Mouse (Mus musculus) hindbrain, embryonic 12.5 days (tissue): Measurements from ENCODE around the gene Ahdc1. TPM values are rescaled to one million over a fixed set of nuclear protein-coding genes. Genes with fewer than 3 reads are reported as not detected.
A peak's percentile ranks its signal among the peaks of the same experiment; 100 is the strongest.

Experiments used
- ATAC-seq: fragments of 200-750 bp; cut with Nextera tagmentation; 2 replicates; pipeline ENCODE4 v1.8.0; 2017; ENCODE audit warnings: moderate TSS enrichment; ENCODE audit not compliant: low FRiP score
- H3K27ac ChIP-seq: fragments of 300-500 bp; sonication (generic); 2 replicates; pipeline ENCODE4 v1.5.1; 2016; ENCODE audit warnings: mild to moderate bottlenecking
- H3K27me3 ChIP-seq: fragments of 300-500 bp; sonication (generic); 2 replicates; pipeline ENCODE4 v1.6.1; 2016; ENCODE audit warnings: mild to moderate bottlenecking
- H3K36me3 ChIP-seq: fragments of 300-500 bp; sonication (generic); 2 replicates; pipeline ENCODE4 v1.6.1; 2016; ENCODE audit warnings: mild to moderate bottlenecking
- H3K4me1 ChIP-seq: fragments of 300-500 bp; sonication (generic); 2 replicates; pipeline ENCODE4 v1.6.1; 2016
- H3K4me2 ChIP-seq: fragments of 300-500 bp; sonication (generic); replicated peaks from 2 replicates; pipeline ENCODE4 v1.6.1; 2016; ENCODE audit warnings: mild to moderate bottlenecking
- H3K4me3 ChIP-seq: fragments of 300-500 bp; sonication (generic); 2 replicates; pipeline ENCODE4 v1.5.1; 2016; ENCODE audit warnings: mild to moderate bottlenecking
- H3K9ac ChIP-seq: fragments of 300-500 bp; sonication (generic); 2 replicates; pipeline ENCODE4 v1.6.1; 2016; ENCODE audit warnings: mild to moderate bottlenecking, moderate library complexity
- H3K9me3 ChIP-seq: fragments of 300-500 bp; sonication (generic); replicated peaks from 2 replicates; pipeline ENCODE4 v1.6.1; 2016; ENCODE audit warnings: mild to moderate bottlenecking
- WGBS: fragments of 180-500 bp; shearing (Covaris S2); methylation state at CpG from one replicate; pipeline ENCODE4 v1.1.7; 2016; 5-methylcytosine and 5-hydroxymethylcytosine counted together
- polyA plus RNA-seq: library from polyadenylated mRNA; unstranded; fragments of >200 nt; fragmentation: Nextera tagmentation; extraction: Ambion mirVana; gene quantifications from 2 replicates; pipeline ENCODE4 v1.2.1, GENCODE M21; 2016

Ahdc1 gene
- 12.8 and 15.3 TPM in 2 replicates for polyA plus RNA-seq

- Histone ChIP-seq H3K4me1 (peaks cover 53% of the 10 kb centered on the region), H3K9ac (peak within 1 kb of the TSS; percentile 100), H3K27me3 (peaks cover 19% of the 10 kb centered on the region), H3K27ac (peak within 1 kb of the TSS; percentile 97), H3K36me3 (no peaks in the 10 kb centered on the region), H3K4me2 (peak within 1 kb of the TSS; percentile 99), H3K4me3 (peak within 1 kb of the TSS; percentile 99), H3K9me3 (no peaks in the 10 kb centered on the region)
- WGBS, result under 1% methylated on average over 58 of the region's 66 CpGs
- peak; percentile 84 for ATAC-seq
Measured at GRCm38 (mm10) chr4:133011028-133011820, at the start of gene Ahdc1. Gene Ahdc1, plus strand, starts transcription at chr4:133011260.

DNA sequence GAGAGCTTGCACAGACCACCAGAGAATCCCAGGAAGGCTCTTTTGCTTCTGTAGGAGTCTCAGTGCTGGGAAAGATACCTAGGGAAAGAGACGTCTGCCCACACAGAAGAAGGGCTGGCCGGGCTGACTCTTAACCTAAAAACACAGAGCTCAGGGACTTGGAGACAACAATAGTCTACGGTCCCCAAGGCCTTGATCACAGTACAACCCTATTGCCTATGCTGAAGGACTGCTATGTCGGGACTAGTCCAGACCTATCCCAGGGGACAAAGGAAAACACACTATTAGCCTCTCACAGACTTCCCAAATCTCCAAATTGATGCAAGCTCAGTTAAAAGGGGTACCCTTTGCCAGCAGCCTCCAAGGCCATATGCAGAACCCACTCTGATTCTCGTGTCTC lies 49.2 kb upstream of the Ahdc1 start:
- no peaks in the 10 kb centered on the region for H3K36me3 ChIP-seq
- no peak overlapping the region for H3K4me3 ChIP-seq
- H3K4me1 ChIP-seq, result peaks cover 42% of the 10 kb centered on the region
- ATAC-seq, result no peak
- no peaks in the 10 kb centered on the region for H3K27me3 ChIP-seq
- H3K9ac ChIP-seq, result no peak overlapping the region
- WGBS, result 70% methylated on average over 5 of the region's 5 CpGs
- H3K9me3 ChIP-seq, result no peaks in the 10 kb centered on the region
- no peak overlapping the region for H3K27ac ChIP-seq
- H3K4me2 ChIP-seq, result no peak overlapping the region

DNA sequence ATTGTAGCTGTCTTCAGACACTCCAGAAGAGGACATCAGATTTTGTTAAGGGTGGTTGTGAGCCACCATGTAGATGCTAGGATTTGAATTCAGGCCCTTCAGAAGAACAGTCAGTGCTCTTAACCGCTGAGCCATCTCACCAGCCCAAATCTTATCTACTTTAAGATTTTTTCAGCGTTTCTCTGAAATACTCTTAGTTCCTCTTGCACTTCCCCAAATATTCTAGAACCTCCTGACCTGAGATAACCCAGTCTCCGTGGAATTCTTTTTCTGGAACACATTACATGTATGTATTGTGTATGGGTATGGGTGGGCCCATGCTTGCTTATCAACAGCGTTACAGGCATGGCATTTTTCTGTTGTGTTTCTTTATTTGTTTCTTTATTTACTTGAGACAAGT lies 48.4 kb upstream of the Ahdc1 start:
- Histone ChIP-seq H3K9me3 (no peaks in the 10 kb centered on the region), H3K4me1 (peaks cover 42% of the 10 kb centered on the region), H3K27me3 (no peaks in the 10 kb centered on the region), H3K27ac (no peak overlapping the region), H3K4me3 (no peak overlapping the region), H3K9ac (no peak overlapping the region), H3K4me2 (no peak overlapping the region), H3K36me3 (no peaks in the 10 kb centered on the region)
- no peak for ATAC-seq
- 90% methylated on average over 4 of the region's 4 CpGs for WGBS

DNA sequence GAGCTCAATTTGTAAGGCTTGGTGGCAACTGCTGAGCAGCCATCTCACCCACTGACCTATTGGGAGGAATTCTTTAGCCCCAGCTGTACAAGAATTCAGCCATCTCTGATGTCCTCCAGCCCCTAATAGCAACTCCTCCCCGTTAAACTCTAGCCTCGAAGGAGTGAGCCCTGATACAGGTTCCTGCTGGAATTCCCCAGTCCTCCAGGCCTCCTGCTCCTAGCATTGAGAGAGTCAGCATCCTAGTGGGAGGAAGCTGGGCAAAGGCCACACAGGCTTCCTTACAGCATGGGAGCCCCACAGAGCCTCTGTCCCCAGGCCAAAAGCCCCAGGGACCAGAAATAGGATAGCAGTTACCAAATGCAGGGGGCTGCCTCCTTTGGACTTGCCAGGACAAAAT lies 47.6 kb upstream of the Ahdc1 start:
- H3K4me3 ChIP-seq, result no peak overlapping the region
- H3K27ac ChIP-seq, result no peak overlapping the region
- H3K4me1 ChIP-seq, result peaks cover 41% of the 10 kb centered on the region
- H3K27me3 ChIP-seq, result no peaks in the 10 kb centered on the region
- no peaks in the 10 kb centered on the region for H3K9me3 ChIP-seq
- no peak overlapping the region for H3K4me2 ChIP-seq
- H3K36me3 ChIP-seq, result no peaks in the 10 kb centered on the region
- no peak for ATAC-seq
- 28% methylated on average over 2 of the region's 2 CpGs for WGBS
- H3K9ac ChIP-seq, result no peak overlapping the region

GRCm38 (mm10) chr4:132964064-132964463 lies 47.0 kb upstream of the Ahdc1 start:
- Histone ChIP-seq H3K36me3 (no peaks in the 10 kb centered on the region), H3K4me1 (peaks cover 35% of the 10 kb centered on the region), H3K4me2 (no peak overlapping the region), H3K9me3 (no peaks in the 10 kb centered on the region), H3K4me3 (no peak overlapping the region), H3K27me3 (no peaks in the 10 kb centered on the region), H3K27ac (0 out of 2 replicates have a peak overlapping the region, but pooled peaks have one; percentile 2), H3K9ac (no peak overlapping the region)
- WGBS, result 35% methylated on average over 3 of the region's 3 CpGs
- no peak for ATAC-seq

DNA sequence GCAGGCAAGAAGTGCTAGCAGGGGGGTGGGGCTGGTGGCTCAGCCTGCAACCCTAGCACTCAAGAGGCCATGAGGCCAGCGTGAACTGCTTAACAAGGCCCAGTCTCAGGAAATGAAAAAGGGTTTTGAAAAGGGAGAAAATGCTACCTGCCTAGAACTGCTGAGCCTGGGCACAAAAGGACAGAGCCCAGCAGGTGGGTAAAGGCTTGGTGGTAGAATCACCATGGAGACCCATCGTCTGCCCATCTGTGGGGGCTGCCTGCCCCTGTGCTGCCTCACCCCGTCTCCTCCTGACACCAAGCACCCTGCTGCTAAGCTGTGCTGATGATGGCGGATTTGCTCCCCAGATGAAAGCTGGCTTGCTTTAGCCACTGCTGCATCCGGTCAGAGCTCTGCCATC lies 46.6 kb upstream of the Ahdc1 start:
- Histone ChIP-seq H3K9me3 (no peaks in the 10 kb centered on the region), H3K4me3 (no peak overlapping the region), H3K27me3 (no peaks in the 10 kb centered on the region), H3K4me2 (no peak overlapping the region), H3K27ac (0 out of 2 replicates have a peak overlapping the region, but pooled peaks have one; percentile 2), H3K4me1 (peaks cover 31% of the 10 kb centered on the region), H3K9ac (no peak overlapping the region), H3K36me3 (no peaks in the 10 kb centered on the region)
- ATAC-seq, result no peak
- 17% methylated on average over 5 of the region's 5 CpGs for WGBS

DNA sequence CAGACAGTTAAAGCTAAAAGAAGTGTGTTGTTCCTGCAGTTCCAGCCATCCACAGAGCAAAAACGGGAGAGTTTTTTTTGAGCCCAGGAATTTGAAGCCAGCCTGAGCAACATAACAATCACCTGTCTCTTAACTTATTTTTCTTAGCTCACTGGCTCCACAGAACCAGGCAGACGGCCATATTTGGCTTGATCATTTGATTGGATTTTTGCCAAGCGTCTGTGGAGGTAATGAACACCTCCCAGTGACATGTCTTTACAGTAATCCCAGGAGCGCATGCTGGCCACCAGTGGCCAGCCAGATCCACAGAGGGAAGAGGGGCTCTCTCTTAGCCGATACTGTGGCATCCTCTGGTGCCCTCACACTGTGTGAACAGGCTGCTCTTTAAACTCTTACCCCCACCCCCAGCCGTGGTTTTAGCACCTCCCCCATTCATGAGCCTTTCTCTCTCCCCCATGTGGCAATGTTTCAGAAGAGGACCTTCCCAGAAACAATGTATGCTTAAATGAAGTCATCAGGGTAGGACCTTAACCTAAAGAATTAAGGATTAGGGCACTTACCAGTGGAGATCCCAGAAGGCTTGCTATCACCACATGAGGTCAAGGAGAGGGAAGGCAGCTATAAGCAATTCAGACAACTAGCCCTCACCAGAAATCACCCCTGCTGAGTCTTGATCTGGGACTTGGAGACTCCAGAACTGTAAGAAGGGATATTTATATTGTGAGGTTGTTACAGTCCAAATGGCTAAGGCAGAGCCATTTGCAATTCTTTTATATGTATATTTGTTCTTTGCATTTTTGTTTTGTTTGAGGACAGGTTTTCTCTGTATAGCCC lies 42.7 kb upstream of the Ahdc1 start:
- no peak overlapping the region for H3K9ac ChIP-seq
- H3K36me3 ChIP-seq, result no peaks in the 10 kb centered on the region
- H3K27me3 ChIP-seq, result peaks cover 16% of the 10 kb centered on the region
- H3K27ac ChIP-seq, result no peak overlapping the region
- H3K9me3 ChIP-seq, result no peaks in the 10 kb centered on the region
- 43% methylated on average over 6 of the region's 6 CpGs for WGBS
- H3K4me3 ChIP-seq, result no peak overlapping the region
- no peak overlapping the region for H3K4me2 ChIP-seq
- H3K4me1 ChIP-seq, result peaks cover 12% of the 10 kb centered on the region
- no peak for ATAC-seq

DNA sequence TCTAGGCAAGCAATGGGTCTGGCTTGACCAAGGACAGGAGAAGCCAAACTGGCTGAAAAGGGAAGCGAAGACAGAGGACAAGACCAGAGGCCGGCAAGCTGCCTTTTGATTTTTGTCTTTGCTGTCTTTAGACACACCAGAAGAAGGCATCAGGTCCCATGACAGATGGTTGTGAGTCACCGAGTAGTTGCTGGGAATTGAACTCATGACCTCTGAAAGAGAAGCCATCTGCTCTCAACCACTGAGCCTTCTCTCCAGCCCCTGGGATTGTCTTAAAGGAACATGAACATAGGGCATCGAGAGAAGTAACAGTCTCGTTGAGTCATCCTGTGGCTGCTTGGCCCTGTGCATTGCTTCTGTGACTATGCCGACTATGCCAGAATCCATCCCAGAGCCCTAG lies 39.5 kb upstream of the Ahdc1 start:
- H3K36me3 ChIP-seq, result no peaks in the 10 kb centered on the region
- H3K9ac ChIP-seq, result no peak overlapping the region
- H3K9me3 ChIP-seq, result no peaks in the 10 kb centered on the region
- no peak overlapping the region for H3K27ac ChIP-seq
- 68% methylated on average over 6 of the region's 6 CpGs for WGBS
- H3K4me1 ChIP-seq, result peaks cover 27% of the 10 kb centered on the region
- H3K4me3 ChIP-seq, result no peak overlapping the region
- peaks cover 49% of the 10 kb centered on the region for H3K27me3 ChIP-seq
- ATAC-seq, result no peak
- H3K4me2 ChIP-seq, result no peak overlapping the region

DNA sequence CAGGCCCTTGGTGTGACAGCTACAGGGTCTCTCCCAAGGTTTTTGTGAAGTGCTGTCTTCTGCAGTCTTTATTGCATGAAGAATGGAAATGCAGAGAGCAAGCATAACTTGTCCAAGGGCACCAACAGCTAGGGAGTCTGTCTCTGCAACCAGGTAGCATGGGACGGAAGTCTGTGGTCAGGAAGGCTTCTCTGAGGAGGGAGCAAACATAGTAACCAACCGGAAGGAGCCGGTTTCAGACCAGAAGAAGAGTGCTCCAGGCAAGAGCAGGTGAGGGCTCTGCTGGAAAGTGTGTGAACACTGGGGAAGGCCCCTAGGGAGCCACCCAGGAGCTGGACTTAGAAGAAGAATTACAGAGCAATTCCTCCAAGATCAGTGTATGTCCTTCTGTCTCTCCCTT lies 39.0 kb upstream of the Ahdc1 start:
- H3K4me3 ChIP-seq, result no peak overlapping the region
- no peak overlapping the region for H3K27ac ChIP-seq
- H3K9ac ChIP-seq, result no peak overlapping the region
- no peaks in the 10 kb centered on the region for H3K36me3 ChIP-seq
- H3K4me1 ChIP-seq, result peaks cover 27% of the 10 kb centered on the region
- H3K27me3 ChIP-seq, result peaks cover 53% of the 10 kb centered on the region
- WGBS, result 76% methylated on average over 3 of the region's 3 CpGs
- H3K9me3 ChIP-seq, result no peaks in the 10 kb centered on the region
- no peak for ATAC-seq
- no peak overlapping the region for H3K4me2 ChIP-seq

GRCm38 (mm10) chr4:132972556-132972955 lies 38.5 kb upstream of the Ahdc1 start:
- Histone ChIP-seq H3K9ac (no peak overlapping the region), H3K4me2 (no peak overlapping the region), H3K4me1 (peaks cover 27% of the 10 kb centered on the region), H3K4me3 (no peak overlapping the region), H3K9me3 (no peaks in the 10 kb centered on the region), H3K36me3 (no peaks in the 10 kb centered on the region), H3K27ac (no peak overlapping the region), H3K27me3 (peaks cover 57% of the 10 kb centered on the region)
- 36% methylated on average over 2 of the region's 2 CpGs for WGBS
- ATAC-seq, result no peak

GRCm38 (mm10) chr4:132973186-132973585 lies 37.9 kb upstream of the Ahdc1 start:
- Histone ChIP-seq H3K4me2 (no peak overlapping the region), H3K27me3 (peaks cover 57% of the 10 kb centered on the region), H3K9me3 (no peaks in the 10 kb centered on the region), H3K4me1 (peaks cover 27% of the 10 kb centered on the region), H3K36me3 (no peaks in the 10 kb centered on the region), H3K4me3 (no peak overlapping the region), H3K9ac (no peak overlapping the region), H3K27ac (no peak overlapping the region)
- 36% methylated on average over 8 of the region's 8 CpGs for WGBS
- no peak for ATAC-seq

GRCm38 (mm10) chr4:132973814-132974398 lies 37.2 kb upstream of the Ahdc1 start, which contains the start of gene Fgr:
Gene Fgr, plus strand, starts transcription at chr4:132974095.
- no peak within 1 kb of the TSS for H3K27ac ChIP-seq
- H3K4me3 ChIP-seq, result peak within 1 kb of the TSS; percentile 16
- ATAC-seq, result no peak
- no peak within 1 kb of the TSS for H3K9ac ChIP-seq
- no peaks in the 10 kb centered on the region for H3K9me3 ChIP-seq
- no peaks in the 10 kb centered on the region for H3K36me3 ChIP-seq
- 5% methylated on average over 20 of the region's 21 CpGs for WGBS
- H3K4me1 ChIP-seq, result peaks cover 27% of the 10 kb centered on the region
- H3K27me3 ChIP-seq, result peaks cover 57% of the 10 kb centered on the region
- peak within 1 kb of the TSS; percentile 38 for H3K4me2 ChIP-seq
